Mouse (Mus musculus): Measurements from ENCODE around the gene Sh3d19.

The Sh3d19 gene

GRCm38 (mm10) chr3:86129757-86130156 lies 158.8 kb downstream of the Sh3d19 start:
- intact Hi-C loops (cut with DNase I): loop anchor here (5.0 kb wide), 1 partner anchor 207 kb away; no protein-coding TSS in a partner anchor

GRCm38 (mm10) chr3:86134939-86135638 lies 164.2 kb downstream of the Sh3d19 start:
- intact Hi-C loops (cut with DNase I): no loop called here

GRCm38 (mm10) chr3:86135886-86136563 lies 165.1 kb downstream of the Sh3d19 start:
- intact Hi-C loops (cut with DNase I): no loop called here

GRCm38 (mm10) chr3:86136936-86137574 lies 166.1 kb downstream of the Sh3d19 start:
- intact Hi-C loops (cut with DNase I): no loop called here

DNA sequence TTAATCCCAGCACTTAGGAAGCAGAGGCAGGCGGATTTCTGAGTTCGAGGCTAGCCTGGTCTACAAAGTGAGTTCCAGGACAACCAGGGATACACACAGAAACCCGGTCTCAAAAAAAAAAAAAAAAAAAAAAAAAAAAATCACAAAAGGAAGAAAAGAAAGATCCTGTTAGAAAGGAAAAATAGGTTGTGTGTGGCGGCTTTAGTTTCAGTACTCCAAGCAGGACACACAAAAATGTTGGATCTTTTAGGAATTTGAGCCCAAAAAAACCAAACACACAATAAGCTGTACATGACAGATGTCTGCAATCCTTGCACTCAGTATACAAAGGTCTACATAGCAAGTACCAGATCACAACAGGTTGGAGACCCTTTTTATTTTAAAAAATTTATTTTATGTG lies 168.8 kb downstream of the Sh3d19 start:
- intact Hi-C loops (cut with DNase I): no loop called here

GRCm38 (mm10) chr3:86141366-86141765 lies 170.5 kb downstream of the Sh3d19 start:
- intact Hi-C loops (cut with DNase I): no loop called here

- intact Hi-C loops (cut with DNase I): no loop called here
Measured at GRCm38 (mm10) chr3:86141886-86142262, 171.0 kb downstream of the Sh3d19 start.

DNA sequence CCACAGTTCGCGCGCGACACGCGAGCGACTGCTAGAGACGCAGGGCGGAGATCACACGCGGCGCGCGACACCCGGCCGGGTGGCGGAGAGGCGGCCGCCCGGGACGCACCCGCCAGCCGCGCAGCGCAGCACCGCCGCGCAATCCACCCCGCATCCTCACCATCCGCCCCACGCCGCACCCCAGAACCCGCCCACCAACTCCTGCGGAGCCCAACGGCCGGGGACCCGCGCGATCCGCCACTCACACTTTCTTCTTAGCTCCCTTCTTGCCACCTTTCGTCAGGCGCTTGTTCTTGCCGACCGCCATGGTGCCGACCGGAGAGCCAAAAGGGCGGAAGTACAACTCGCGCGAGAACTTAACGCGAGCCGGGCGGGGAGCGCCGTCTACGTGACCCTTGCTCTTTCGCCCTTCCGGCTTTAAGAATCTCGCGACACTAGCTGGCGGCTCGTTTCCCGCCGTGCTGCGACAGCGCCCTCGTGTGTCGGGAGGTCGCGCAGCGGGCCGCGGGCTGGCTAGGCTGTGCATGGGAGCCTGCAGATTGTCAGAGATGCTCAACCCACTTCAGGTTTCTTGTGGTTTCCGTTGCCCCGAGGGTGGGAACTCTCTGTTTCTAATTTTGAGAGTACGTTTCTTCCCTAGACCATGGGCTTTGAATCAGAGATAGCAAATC lies 171.5 kb downstream of the Sh3d19 start, which contains the start of gene Rps3a1:
Rps3a1 (minus strand) TSS at position 440 of the 671 bp plus-strand sequence.
- intact Hi-C loops (cut with DNase I): no loop called here

DNA sequence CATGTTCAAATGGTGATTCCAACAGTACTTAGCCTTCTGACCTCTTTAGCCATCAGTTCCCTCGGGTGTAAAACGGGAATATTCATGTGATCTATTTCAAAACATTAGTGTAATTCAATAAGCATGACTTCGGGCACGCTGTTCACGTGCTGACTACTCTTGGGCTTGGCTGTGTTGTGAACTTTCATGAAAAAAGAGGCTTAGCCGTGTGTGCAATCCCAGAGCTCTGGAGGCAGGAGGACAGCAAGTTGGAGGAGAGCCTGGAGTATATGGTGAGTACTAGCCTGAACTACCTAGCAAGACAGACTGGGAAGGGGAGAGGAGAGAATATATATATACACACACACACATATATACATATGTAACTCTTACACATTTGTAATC lies 172.0 kb downstream of the Sh3d19 start:
- intact Hi-C loops (cut with DNase I): no loop called here

DNA sequence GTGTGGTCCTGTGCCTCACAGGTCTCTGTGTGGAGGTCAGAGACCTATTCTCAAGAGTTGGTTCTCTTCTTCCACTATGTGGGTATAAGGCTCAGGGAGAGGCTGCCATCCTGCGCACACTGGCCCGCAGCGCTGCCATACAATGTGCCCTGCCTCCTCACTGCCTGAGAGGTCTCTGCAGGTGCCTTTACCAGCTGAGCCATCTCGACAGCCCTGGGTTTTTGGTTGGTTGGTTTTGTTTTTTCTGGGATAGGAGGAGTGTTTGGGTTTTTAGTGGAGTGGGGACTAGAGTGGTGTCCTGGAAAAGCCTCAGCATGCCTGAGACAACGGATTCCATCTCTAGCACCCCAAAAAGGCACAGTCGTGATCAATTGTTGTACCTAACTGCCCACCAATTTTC lies 172.4 kb downstream of the Sh3d19 start:
- intact Hi-C loops (cut with DNase I): no loop called here

- intact Hi-C loops (cut with DNase I): no loop called here
Measured at GRCm38 (mm10) chr3:86149063-86149462, 178.2 kb downstream of the Sh3d19 start.

GRCm38 (mm10) chr3:86149521-86149920 lies 178.6 kb downstream of the Sh3d19 start:
- intact Hi-C loops (cut with DNase I): no loop called here

DNA sequence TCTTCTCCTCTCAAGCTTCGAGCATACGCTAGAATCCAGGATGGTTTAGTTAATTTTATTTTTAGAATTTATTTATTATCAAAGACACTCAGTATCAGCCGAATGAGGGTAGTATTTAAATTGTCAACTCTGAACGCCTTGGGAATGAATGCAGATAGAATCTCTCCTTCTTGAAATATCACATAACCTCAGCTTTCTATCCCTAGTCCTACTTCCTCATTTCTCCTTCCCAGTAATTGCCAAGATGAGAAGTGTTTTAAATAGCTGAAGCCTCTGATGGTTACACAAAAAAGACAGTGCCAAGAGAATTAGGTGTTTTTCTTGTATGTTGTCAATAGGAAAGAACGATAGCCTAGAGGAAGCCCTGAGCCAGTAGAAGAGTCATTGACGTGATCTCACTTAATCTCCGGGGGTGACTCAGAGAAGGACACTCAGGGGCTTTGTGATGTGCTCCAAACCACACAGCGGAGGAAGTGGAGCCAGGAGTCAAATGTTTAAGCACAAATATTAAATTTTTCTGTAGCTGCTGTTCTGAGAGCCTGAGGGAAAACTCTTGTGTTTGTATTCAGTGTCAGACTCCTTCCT lies 198.0 kb downstream of the Sh3d19 start:
- intact Hi-C loops (cut with DNase I): no loop called here

GRCm38 (mm10) chr3:86179714-86180113 lies 208.8 kb downstream of the Sh3d19 start:
- intact Hi-C loops (cut with DNase I): no loop called here

All from adrenal gland (tissue).